Mouse (Mus musculus): Measurements from ENCODE around the gene Hbs1l. TPM values are rescaled to one million over a fixed set of nuclear protein-coding genes. Genes with fewer than 3 reads are reported as not detected.

The Hbs1l gene
- polyA plus RNA-seq, 1 experiment from 2014 or later: 125 TPM

GRCm38 (mm10) chr10:21326352-21326751, 30.6 kb downstream of the Hbs1l start:
- no peak overlapping the region for H3K9ac ChIP-seq (ENCODE audit: low read depth, low read length)
- no peaks in the 10 kb centered on the region for H3K9me3 ChIP-seq (ENCODE audit: control insufficient read depth, low read length)
- no peak overlapping the region for H3K4me2 ChIP-seq (replicated peaks; ENCODE audit: low read depth, low read length)
- 95% methylated on average over 6 of the region's 6 CpGs for WGBS
- no peak for ATAC-seq (ENCODE audit: low FRiP score)
- H3K4me3 ChIP-seq (ENCODE audit: low read depth, low read length): no peak overlapping the region
- H3K4me1 ChIP-seq (replicated peaks; ENCODE audit: control insufficient read depth, insufficient read depth, low read length): no peaks in the 10 kb centered on the region
- no peak overlapping the region for H3K27ac ChIP-seq (ENCODE audit: low read depth, low read length)
- DNase-seq (ENCODE audit: low spot score): no peak
- H3K27me3 ChIP-seq (ENCODE audit: control insufficient read depth, insufficient read depth, low read length): no peaks in the 10 kb centered on the region
- 0 out of 2 replicates have a peak, but pooled peaks cover 2% of the 10 kb centered on the region for H3K36me3 ChIP-seq (ENCODE audit: control insufficient read depth, insufficient read depth, low read length)

- Histone ChIP-seq H3K27ac (ENCODE audit: low read depth, low read length) (no peak overlapping the region), H3K9me3 (ENCODE audit: control insufficient read depth, low read length) (no peaks in the 10 kb centered on the region), H3K9ac (ENCODE audit: low read depth, low read length) (no peak overlapping the region), H3K27me3 (ENCODE audit: control insufficient read depth, insufficient read depth, low read length) (no peaks in the 10 kb centered on the region), H3K36me3 (ENCODE audit: control insufficient read depth, insufficient read depth, low read length) (0 out of 2 replicates have a peak, but pooled peaks cover 2% of the 10 kb centered on the region), H3K4me3 (ENCODE audit: low read depth, low read length) (no peak overlapping the region), H3K4me1 (replicated peaks; ENCODE audit: control insufficient read depth, insufficient read depth, low read length) (no peaks in the 10 kb centered on the region), H3K4me2 (replicated peaks; ENCODE audit: low read depth, low read length) (no peak overlapping the region)
- ATAC-seq (ENCODE audit: low FRiP score) (no peak), DNase-seq (ENCODE audit: low spot score) (no peak)
- whole genome bisulfite sequencing: 91% methylated on average over 7 of the region's 7 CpGs
Observed at GRCm38 (mm10) chr10:21327605-21328135, 31.9 kb downstream of the Hbs1l start.

- 0 out of 2 replicates have a peak, but pooled peaks cover 4% of the 10 kb centered on the region for H3K9me3 ChIP-seq (ENCODE audit: control insufficient read depth, low read length)
- H3K4me1 ChIP-seq (replicated peaks; ENCODE audit: control insufficient read depth, insufficient read depth, low read length): no peaks in the 10 kb centered on the region
- WGBS: 82% methylated on average over 7 of the region's 7 CpGs
- DNase-seq (ENCODE audit: low spot score): no peak
- no peak for ATAC-seq (ENCODE audit: low FRiP score)
- no peak overlapping the region for H3K4me3 ChIP-seq (ENCODE audit: low read depth, low read length)
- H3K9ac ChIP-seq (ENCODE audit: low read depth, low read length): no peak overlapping the region
- H3K27me3 ChIP-seq (ENCODE audit: control insufficient read depth, insufficient read depth, low read length): no peaks in the 10 kb centered on the region
- H3K4me2 ChIP-seq (replicated peaks; ENCODE audit: low read depth, low read length): no peak overlapping the region
- no peak overlapping the region for H3K27ac ChIP-seq (ENCODE audit: low read depth, low read length)
- peaks cover 7% of the 10 kb centered on the region; the same call in 1 of the 2 replicates for H3K36me3 ChIP-seq (ENCODE audit: control insufficient read depth, insufficient read depth, low read length)
Observed at GRCm38 (mm10) chr10:21334349-21335105, 38.7 kb downstream of the Hbs1l start.

DNA sequence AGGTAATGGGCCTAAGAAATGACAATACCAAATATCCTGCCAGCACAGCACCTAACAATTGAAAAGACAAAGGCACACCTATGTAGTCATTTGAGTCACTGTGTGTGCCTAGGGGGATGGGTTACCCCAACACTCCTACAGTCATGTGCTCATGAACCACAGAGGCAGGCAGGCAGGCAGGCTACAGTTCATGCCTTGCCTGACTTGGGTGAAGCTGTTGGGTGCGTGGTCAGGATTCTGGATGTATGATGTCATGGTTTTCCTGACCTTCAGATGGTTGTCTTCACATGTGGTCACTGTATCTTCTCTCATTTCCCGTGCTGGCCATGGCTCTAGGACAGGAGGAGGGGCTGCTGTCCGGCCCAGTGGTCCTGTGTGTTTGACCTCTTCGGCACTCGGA, 39.8 kb downstream of the Hbs1l start:
- Histone ChIP-seq H3K4me3 (ENCODE audit: low read depth, low read length) (no peak overlapping the region), H3K4me1 (replicated peaks; ENCODE audit: control insufficient read depth, insufficient read depth, low read length) (no peaks in the 10 kb centered on the region), H3K9ac (ENCODE audit: low read depth, low read length) (no peak overlapping the region), H3K9me3 (ENCODE audit: control insufficient read depth, low read length) (0 out of 2 replicates have a peak, but pooled peaks cover 4% of the 10 kb centered on the region), H3K4me2 (replicated peaks; ENCODE audit: low read depth, low read length) (no peak overlapping the region), H3K27me3 (ENCODE audit: control insufficient read depth, insufficient read depth, low read length) (no peaks in the 10 kb centered on the region), H3K27ac (ENCODE audit: low read depth, low read length) (no peak overlapping the region), H3K36me3 (ENCODE audit: control insufficient read depth, insufficient read depth, low read length) (peaks cover 7% of the 10 kb centered on the region; the same call in 1 of the 2 replicates)
- ATAC-seq (ENCODE audit: low FRiP score): no peak
- 95% methylated on average over 5 of the region's 5 CpGs for WGBS
- DNase-seq (ENCODE audit: low spot score): no peak

DNA sequence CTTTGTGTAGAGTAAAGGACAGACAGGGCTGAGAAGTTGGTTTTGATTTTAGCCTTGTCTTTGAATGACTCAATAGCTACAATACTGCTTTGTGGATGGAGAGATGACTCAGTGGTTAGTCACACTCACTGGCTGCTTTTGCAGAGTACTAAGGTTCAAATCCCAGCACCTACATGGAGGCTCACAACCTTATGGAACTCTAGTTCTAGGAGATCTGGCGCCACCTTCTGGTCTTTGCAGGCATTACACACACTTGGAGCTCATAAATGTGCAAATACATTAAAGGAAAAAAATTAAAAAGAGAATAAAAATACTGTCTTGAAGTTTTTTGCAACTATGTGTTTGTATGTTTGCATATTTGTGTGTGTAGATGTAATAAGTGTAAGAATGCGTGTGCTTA, 41.4 kb downstream of the Hbs1l start:
- Histone ChIP-seq H3K9ac (ENCODE audit: low read depth, low read length) (no peak overlapping the region), H3K36me3 (ENCODE audit: control insufficient read depth, insufficient read depth, low read length) (peaks cover 5% of the 10 kb centered on the region; the same call in 1 of the 2 replicates), H3K9me3 (ENCODE audit: control insufficient read depth, low read length) (0 out of 2 replicates have a peak, but pooled peaks cover 4% of the 10 kb centered on the region), H3K4me1 (replicated peaks; ENCODE audit: control insufficient read depth, insufficient read depth, low read length) (no peaks in the 10 kb centered on the region), H3K4me3 (ENCODE audit: low read depth, low read length) (no peak overlapping the region), H3K27ac (ENCODE audit: low read depth, low read length) (no peak overlapping the region), H3K4me2 (replicated peaks; ENCODE audit: low read depth, low read length) (no peak overlapping the region), H3K27me3 (ENCODE audit: control insufficient read depth, insufficient read depth, low read length) (no peaks in the 10 kb centered on the region)
- peak; percentile 44 for DNase-seq (ENCODE audit: low spot score)
- WGBS: 70% methylated on average over 2 of the region's 2 CpGs
- ATAC-seq (ENCODE audit: low FRiP score): no peak

DNA sequence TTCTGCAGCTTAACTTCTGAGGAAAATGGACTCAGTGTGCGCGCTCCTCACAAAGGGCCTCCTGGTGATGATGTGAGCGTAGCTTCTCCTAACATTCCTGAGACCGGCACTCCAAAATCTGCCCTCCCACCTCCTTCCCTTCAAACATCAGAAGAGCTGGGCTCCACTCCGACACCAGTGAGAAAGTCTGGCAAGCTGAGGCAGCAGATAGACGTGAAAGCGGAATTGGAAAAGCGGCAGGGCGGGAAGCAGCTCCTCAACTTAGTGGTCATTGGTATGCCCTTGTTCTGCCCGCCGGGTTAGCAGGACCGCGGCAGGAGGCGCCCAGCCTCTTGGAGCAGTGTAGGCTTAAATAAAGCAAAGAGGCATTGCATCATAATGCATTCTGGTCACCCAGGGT, 45.9 kb downstream of the Hbs1l start:
- no peaks in the 10 kb centered on the region for H3K4me1 ChIP-seq (replicated peaks; ENCODE audit: control insufficient read depth, insufficient read depth, low read length)
- H3K4me3 ChIP-seq (ENCODE audit: low read depth, low read length): no peak overlapping the region
- H3K9me3 ChIP-seq (ENCODE audit: control insufficient read depth, low read length): 0 out of 2 replicates have a peak, but pooled peaks cover 4% of the 10 kb centered on the region
- no peaks in the 10 kb centered on the region for H3K27me3 ChIP-seq (ENCODE audit: control insufficient read depth, insufficient read depth, low read length)
- H3K36me3 ChIP-seq (ENCODE audit: control insufficient read depth, insufficient read depth, low read length): peaks cover 7% of the 10 kb centered on the region
- ATAC-seq (ENCODE audit: low FRiP score): no peak
- H3K9ac ChIP-seq (ENCODE audit: low read depth, low read length): no peak overlapping the region
- DNase-seq (ENCODE audit: low spot score): no peak
- H3K27ac ChIP-seq (ENCODE audit: low read depth, low read length): no peak overlapping the region
- 75% methylated on average over 14 of the region's 14 CpGs for WGBS
- no peak overlapping the region for H3K4me2 ChIP-seq (replicated peaks; ENCODE audit: low read depth, low read length)

- no peaks in the 10 kb centered on the region for H3K27me3 ChIP-seq (ENCODE audit: control insufficient read depth, insufficient read depth, low read length)
- no peak overlapping the region for H3K27ac ChIP-seq (ENCODE audit: low read depth, low read length)
- H3K9me3 ChIP-seq (ENCODE audit: control insufficient read depth, low read length): no peaks in the 10 kb centered on the region
- ATAC-seq (ENCODE audit: low FRiP score) (no peak), DNase-seq (ENCODE audit: low spot score) (no peak)
- no peak overlapping the region for H3K4me2 ChIP-seq (replicated peaks; ENCODE audit: low read depth, low read length)
- 88% methylated on average over 11 of the region's 11 CpGs for WGBS
- H3K9ac ChIP-seq (ENCODE audit: low read depth, low read length): no peak overlapping the region
- H3K4me1 ChIP-seq (replicated peaks; ENCODE audit: control insufficient read depth, insufficient read depth, low read length): no peaks in the 10 kb centered on the region
- no peak overlapping the region for H3K4me3 ChIP-seq (ENCODE audit: low read depth, low read length)
- H3K36me3 ChIP-seq (ENCODE audit: control insufficient read depth, insufficient read depth, low read length): peaks cover 2% of the 10 kb centered on the region; the same call in 1 of the 2 replicates
Observed at GRCm38 (mm10) chr10:21342331-21343005, 46.7 kb downstream of the Hbs1l start.

DNA sequence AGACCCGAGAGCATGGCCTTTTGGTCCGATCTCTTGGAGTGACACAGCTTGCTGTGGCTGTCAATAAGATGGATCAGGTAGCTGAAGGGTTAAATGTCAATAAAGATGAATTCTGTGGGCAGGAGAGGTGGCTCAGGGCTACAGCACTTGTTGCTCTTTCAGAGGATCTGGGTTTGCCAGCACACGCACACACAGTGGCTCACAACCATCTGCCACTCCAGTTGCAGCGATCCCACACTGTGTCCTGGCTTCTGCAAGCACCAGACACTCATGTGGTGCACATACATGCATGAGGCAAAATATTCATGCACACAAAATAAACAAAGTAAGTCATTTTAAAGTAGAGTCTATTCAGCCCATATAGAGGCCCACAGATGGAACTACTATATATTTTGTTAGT, 51.6 kb downstream of the Hbs1l start:
- Histone ChIP-seq H3K4me2 (replicated peaks; ENCODE audit: low read depth, low read length) (no peak overlapping the region), H3K4me3 (ENCODE audit: low read depth, low read length) (no peak overlapping the region), H3K4me1 (replicated peaks; ENCODE audit: control insufficient read depth, insufficient read depth, low read length) (no peaks in the 10 kb centered on the region), H3K36me3 (ENCODE audit: control insufficient read depth, insufficient read depth, low read length) (peaks cover 9% of the 10 kb centered on the region), H3K9ac (ENCODE audit: low read depth, low read length) (no peak overlapping the region), H3K27me3 (ENCODE audit: control insufficient read depth, insufficient read depth, low read length) (no peaks in the 10 kb centered on the region), H3K9me3 (ENCODE audit: control insufficient read depth, low read length) (no peaks in the 10 kb centered on the region), H3K27ac (ENCODE audit: low read depth, low read length) (no peak overlapping the region)
- WGBS: 94% methylated on average over 4 of the region's 4 CpGs
- ATAC-seq (ENCODE audit: low FRiP score) (no peak), DNase-seq (ENCODE audit: low spot score) (no peak)
